Mouse (Mus musculus) heart, embryonic 13.5 days (tissue): ENCODE data around the gene Rap1gap2. TPM values are rescaled to one million over a fixed set of nuclear protein-coding genes. Genes with fewer than 3 reads are reported as not detected.

Source experiments
- ATAC-seq: fragments of 200-750 bp; cut with Nextera tagmentation; 2 replicates; pipeline ENCODE4 v1.8.0; 2017; ENCODE audit warnings: moderate TSS enrichment; ENCODE audit not compliant: insufficient number of reproducible peaks, low FRiP score, low TSS enrichment; ENCODE audit errors: extremely low read depth
- H3K27ac ChIP-seq: fragments of 300-500 bp; sonication (generic); replicated peaks from 2 replicates; pipeline ENCODE4 v1.5.1; 2015; ENCODE audit warnings: moderate library complexity, mild to moderate bottlenecking, inconsistent platforms
- H3K27me3 ChIP-seq: fragments of 300-500 bp; sonication (generic); replicated peaks from 2 replicates; pipeline ENCODE4 v1.6.1; 2015; ENCODE audit warnings: mild to moderate bottlenecking, inconsistent platforms
- H3K36me3 ChIP-seq: fragments of 300-500 bp; sonication (generic); 2 replicates; pipeline ENCODE4 v1.6.1; 2015; ENCODE audit warnings: mild to moderate bottlenecking, inconsistent platforms
- H3K4me1 ChIP-seq: fragments of 300-500 bp; sonication (generic); 2 replicates; pipeline ENCODE4 v1.6.1; 2015; ENCODE audit warnings: inconsistent platforms
- H3K4me2 ChIP-seq: fragments of 300-500 bp; sonication (generic); 2 replicates; pipeline ENCODE4 v1.6.1; 2015; ENCODE audit warnings: inconsistent platforms, mild to moderate bottlenecking, moderate library complexity
- H3K4me3 ChIP-seq: fragments of 300-500 bp; sonication (generic); 2 replicates; pipeline ENCODE4 v1.5.1; 2015; ENCODE audit warnings: moderate library complexity, mild to moderate bottlenecking, inconsistent platforms
- H3K9ac ChIP-seq: fragments of 300-500 bp; sonication (generic); 2 replicates; pipeline ENCODE4 v1.6.1; 2015; ENCODE audit warnings: inconsistent platforms, mild to moderate bottlenecking, moderate library complexity
- H3K9me3 ChIP-seq: fragments of 300-500 bp; sonication (generic); 2 replicates; pipeline ENCODE4 v1.6.1; 2016; ENCODE audit warnings: inconsistent platforms
- WGBS: fragments of 180-500 bp; shearing (Covaris S2); methylation state at CpG from one replicate; pipeline ENCODE4 v1.1.7; 2015; ENCODE audit warnings: mixed read lengths; 5-methylcytosine and 5-hydroxymethylcytosine counted together
- polyA plus RNA-seq: library from polyadenylated mRNA; unstranded; fragments of >200 nt; fragmentation: Nextera tagmentation; extraction: Ambion mirVana; gene quantifications from 2 replicates; pipeline ENCODE4 v1.2.1, GENCODE M21; 2015

The Rap1gap2 gene
- polyA plus RNA-seq, 1 experiment from 2014 or later = 3.1 TPM

- Histone ChIP-seq H3K27ac (no peak overlapping the region), H3K4me3 (no peak overlapping the region), H3K4me1 (peaks cover 23% of the 10 kb centered on the region), H3K4me2 (no peak overlapping the region), H3K27me3 (no peaks in the 10 kb centered on the region), H3K36me3 (no peaks in the 10 kb centered on the region), H3K9me3 (no peaks in the 10 kb centered on the region), H3K9ac (no peak overlapping the region)
- WGBS = 67% methylated on average over 10 of the region's 10 CpGs
- no peak for ATAC-seq
Observed at GRCm38 (mm10) chr11:74472671-74473070, 138.0 kb downstream of the Rap1gap2 start.

GRCm38 (mm10) chr11:74468195-74468594, 142.5 kb downstream of the Rap1gap2 start:
- 0 out of 2 replicates have a peak, but pooled peaks have one; percentile 20 for ATAC-seq
- H3K4me2 ChIP-seq = peak overlapping the region; percentile 31
- no peak overlapping the region for H3K4me3 ChIP-seq

GRCm38 (mm10) chr11:74465712-74466111, 145.0 kb downstream of the Rap1gap2 start:
- H3K36me3 ChIP-seq = no peaks in the 10 kb centered on the region
- no peak overlapping the region for H3K27ac ChIP-seq
- no peaks in the 10 kb centered on the region for H3K27me3 ChIP-seq
- no peaks in the 10 kb centered on the region for H3K9me3 ChIP-seq
- no peak overlapping the region for H3K9ac ChIP-seq
- no peak overlapping the region for H3K4me2 ChIP-seq
- no peak for ATAC-seq
- H3K4me3 ChIP-seq = no peak overlapping the region
- WGBS = 39% methylated on average over 7 of the region's 7 CpGs
- H3K4me1 ChIP-seq = peaks cover 54% of the 10 kb centered on the region

More at GRCm38 (mm10) chr11:74468195-74468594, 142.5 kb downstream of the Rap1gap2 start:
- peak overlapping the region; percentile 75 for H3K27ac ChIP-seq
- WGBS = 13% methylated on average over 6 of the region's 6 CpGs
- 0 out of 2 replicates have a peak overlapping the region, but pooled peaks have one; percentile 37 for H3K9ac ChIP-seq
- peaks cover 42% of the 10 kb centered on the region for H3K4me1 ChIP-seq
- H3K9me3 ChIP-seq = no peaks in the 10 kb centered on the region
- H3K27me3 ChIP-seq = no peaks in the 10 kb centered on the region
- H3K36me3 ChIP-seq = no peaks in the 10 kb centered on the region

GRCm38 (mm10) chr11:74464181-74464977, 146.3 kb downstream of the Rap1gap2 start:
- ATAC-seq = no peak
- Histone ChIP-seq H3K4me1 (peaks cover 59% of the 10 kb centered on the region), H3K27ac (no peak overlapping the region), H3K9me3 (no peaks in the 10 kb centered on the region), H3K9ac (no peak overlapping the region), H3K4me3 (no peak overlapping the region), H3K4me2 (no peak overlapping the region), H3K36me3 (no peaks in the 10 kb centered on the region), H3K27me3 (no peaks in the 10 kb centered on the region)
- 67% methylated on average over 10 of the region's 10 CpGs for WGBS

- H3K27me3 ChIP-seq = no peaks in the 10 kb centered on the region
- H3K36me3 ChIP-seq = no peaks in the 10 kb centered on the region
- whole genome bisulfite sequencing = 0% methylated on average over 2 of the region's 2 CpGs
- no peak for ATAC-seq
- H3K9me3 ChIP-seq = no peaks in the 10 kb centered on the region
- H3K4me2 ChIP-seq = no peak overlapping the region
- peaks cover 58% of the 10 kb centered on the region for H3K4me1 ChIP-seq
- no peak overlapping the region for H3K27ac ChIP-seq
- H3K4me3 ChIP-seq = no peak overlapping the region
- 0 out of 2 replicates have a peak overlapping the region, but pooled peaks have one; percentile 19 for H3K9ac ChIP-seq
Observed at GRCm38 (mm10) chr11:74462651-74463050, 148.1 kb downstream of the Rap1gap2 start.

GRCm38 (mm10) chr11:74459651-74460050, 151.1 kb downstream of the Rap1gap2 start:
- ATAC-seq = no peak
- Histone ChIP-seq H3K36me3 (no peaks in the 10 kb centered on the region), H3K27ac (no peak overlapping the region), H3K27me3 (no peaks in the 10 kb centered on the region), H3K9ac (no peak overlapping the region), H3K4me2 (no peak overlapping the region), H3K4me3 (no peak overlapping the region), H3K9me3 (no peaks in the 10 kb centered on the region), H3K4me1 (peaks cover 54% of the 10 kb centered on the region)
- 76% methylated on average over 8 of the region's 8 CpGs for WGBS

- WGBS = 47% methylated on average over 3 of the region's 3 CpGs
- no peak for ATAC-seq
- H3K9ac ChIP-seq = 0 out of 2 replicates have a peak overlapping the region, but pooled peaks have one; percentile 37
- no peak overlapping the region for H3K4me3 ChIP-seq
- no peaks in the 10 kb centered on the region for H3K36me3 ChIP-seq
- peaks cover 43% of the 10 kb centered on the region for H3K4me1 ChIP-seq
- no peaks in the 10 kb centered on the region for H3K9me3 ChIP-seq
- no peak overlapping the region for H3K27ac ChIP-seq
- H3K4me2 ChIP-seq = no peak overlapping the region
- H3K27me3 ChIP-seq = no peaks in the 10 kb centered on the region
Observed at GRCm38 (mm10) chr11:74458400-74458799, 152.3 kb downstream of the Rap1gap2 start.

GRCm38 (mm10) chr11:74457194-74457593, 153.5 kb downstream of the Rap1gap2 start:
- no peak overlapping the region for H3K4me2 ChIP-seq
- H3K4me3 ChIP-seq = no peak overlapping the region
- no peaks in the 10 kb centered on the region for H3K27me3 ChIP-seq
- WGBS = 79% methylated on average over 10 of the region's 10 CpGs
- ATAC-seq = no peak
- H3K27ac ChIP-seq = no peak overlapping the region
- peaks cover 31% of the 10 kb centered on the region for H3K4me1 ChIP-seq
- no peaks in the 10 kb centered on the region for H3K9me3 ChIP-seq
- H3K36me3 ChIP-seq = no peaks in the 10 kb centered on the region
- H3K9ac ChIP-seq = no peak overlapping the region

- H3K4me1 ChIP-seq = peaks cover 25% of the 10 kb centered on the region
- H3K36me3 ChIP-seq = peaks cover 5% of the 10 kb centered on the region
- no peaks in the 10 kb centered on the region for H3K27me3 ChIP-seq
- H3K9ac ChIP-seq = peak overlapping the region; percentile 64
- no peak overlapping the region for H3K4me3 ChIP-seq
- no peak overlapping the region for H3K4me2 ChIP-seq
- no peak for ATAC-seq
- peaks cover 9% of the 10 kb centered on the region; the same call in 1 of the 2 replicates for H3K9me3 ChIP-seq
- WGBS = 36% methylated on average over 4 of the region's 4 CpGs
- H3K27ac ChIP-seq = peak overlapping the region; percentile 90
Observed at GRCm38 (mm10) chr11:74448556-74448955, 162.2 kb downstream of the Rap1gap2 start.

- no peak for ATAC-seq
- Histone ChIP-seq H3K27me3 (no peaks in the 10 kb centered on the region), H3K36me3 (peaks cover 5% of the 10 kb centered on the region), H3K9me3 (peaks cover 9% of the 10 kb centered on the region; the same call in 1 of the 2 replicates), H3K4me1 (peaks cover 25% of the 10 kb centered on the region), H3K27ac (peak overlapping the region; percentile 90), H3K9ac (no peak overlapping the region), H3K4me2 (no peak overlapping the region), H3K4me3 (no peak overlapping the region)
- WGBS = 79% methylated on average over 6 of the region's 6 CpGs
Observed at GRCm38 (mm10) chr11:74447991-74448403, 162.7 kb downstream of the Rap1gap2 start.

GRCm38 (mm10) chr11:74445591-74445990, 165.1 kb downstream of the Rap1gap2 start:
- Histone ChIP-seq H3K4me3 (no peak overlapping the region), H3K27me3 (no peaks in the 10 kb centered on the region), H3K9me3 (peaks cover 9% of the 10 kb centered on the region; the same call in 1 of the 2 replicates), H3K27ac (no peak overlapping the region), H3K36me3 (peaks cover 5% of the 10 kb centered on the region), H3K4me2 (no peak overlapping the region), H3K9ac (no peak overlapping the region), H3K4me1 (peaks cover 25% of the 10 kb centered on the region)
- WGBS = 67% methylated on average over 3 of the region's 3 CpGs
- ATAC-seq = no peak

GRCm38 (mm10) chr11:74443924-74444256, 166.8 kb downstream of the Rap1gap2 start:
- H3K4me1 ChIP-seq = peaks cover 28% of the 10 kb centered on the region
- H3K27ac ChIP-seq = no peak overlapping the region
- H3K9ac ChIP-seq = no peak overlapping the region
- no peak overlapping the region for H3K4me3 ChIP-seq
- 79% methylated on average over 5 of the region's 5 CpGs for WGBS
- no peak overlapping the region for H3K4me2 ChIP-seq
- peaks cover 5% of the 10 kb centered on the region for H3K36me3 ChIP-seq
- peaks cover 9% of the 10 kb centered on the region; the same call in 1 of the 2 replicates for H3K9me3 ChIP-seq
- ATAC-seq = no peak
- no peaks in the 10 kb centered on the region for H3K27me3 ChIP-seq
